Mouse (Mus musculus): ENCODE results near the gene Asb17.

Gene Asb17

DNA sequence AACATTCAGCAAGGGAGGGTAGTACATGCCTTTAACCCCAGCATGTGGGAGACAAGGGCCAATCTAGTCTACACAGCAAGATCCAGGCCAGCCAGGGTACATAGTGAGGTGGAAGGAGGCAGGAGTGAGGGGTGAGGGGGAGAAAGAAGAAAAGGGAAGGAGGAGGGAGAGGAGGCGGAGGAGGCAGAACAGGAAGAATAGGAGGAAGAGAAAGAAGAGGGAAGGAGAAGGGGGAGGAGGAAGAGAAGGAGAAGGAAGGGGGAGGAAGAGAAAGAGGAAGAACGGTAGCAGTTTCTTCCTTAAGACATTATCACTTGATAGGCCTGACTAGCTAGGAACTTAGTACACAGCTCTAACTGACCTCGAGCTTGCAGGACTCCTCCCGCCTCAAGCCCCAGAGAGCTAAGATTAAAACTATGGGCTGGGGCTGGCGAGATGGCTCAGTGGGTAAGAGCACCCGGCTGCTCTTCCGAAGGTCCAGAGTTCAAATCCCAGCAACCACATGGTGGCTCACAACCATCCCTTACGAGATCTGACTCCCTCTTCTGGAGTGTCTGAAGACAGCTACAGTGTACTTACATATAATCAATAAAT, 45.3 kb downstream of the Asb17 start:
- in situ Hi-C loops (cut with MboI, MseI) = no loop called here

DNA sequence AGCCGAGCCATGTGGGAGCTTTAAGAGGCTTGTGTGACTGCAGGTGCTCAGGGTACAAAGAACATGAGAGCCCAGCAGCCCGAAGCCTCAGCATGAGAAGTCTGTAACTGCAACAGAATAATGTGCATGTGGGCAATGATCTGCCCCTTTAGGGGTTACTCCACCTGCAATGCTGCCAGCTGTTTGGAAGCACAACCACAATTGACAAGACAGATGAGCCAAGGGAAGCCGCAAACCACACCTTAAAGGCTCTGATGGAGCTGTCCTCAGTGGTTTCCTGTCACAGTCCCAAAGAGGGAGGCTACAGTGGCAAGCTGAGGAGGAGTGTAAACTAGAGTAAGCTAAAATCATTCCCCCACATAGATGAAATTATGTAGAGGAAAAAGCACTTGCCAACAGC, 51.4 kb downstream of the Asb17 start:
- in situ Hi-C loops (cut with MboI, MseI) = no loop called here

- in situ Hi-C loops (cut with MboI, MseI) = no loop called here
Measured at GRCm38 (mm10) chr3:153897216-153897615, 53.2 kb downstream of the Asb17 start.

DNA sequence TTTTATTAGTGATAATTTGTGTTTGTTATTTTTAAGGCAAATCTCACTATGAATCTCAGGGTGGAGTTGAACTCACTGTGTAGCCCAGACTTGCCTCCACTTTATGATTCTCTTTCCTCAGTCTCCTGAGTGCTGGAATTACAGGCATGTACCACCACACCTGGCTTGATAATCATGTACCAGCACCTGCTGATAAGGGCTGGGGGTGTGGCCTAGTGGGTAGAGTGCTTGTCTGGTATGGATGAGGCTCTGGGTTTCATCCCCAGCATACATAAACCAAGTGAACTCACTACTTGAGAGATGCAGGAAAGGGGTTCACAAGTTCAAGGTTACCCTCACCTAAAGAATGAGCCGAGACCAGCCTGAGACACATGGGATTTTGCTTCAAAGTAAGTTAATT, 57.9 kb downstream of the Asb17 start:
- in situ Hi-C loops (cut with MboI, MseI) = no loop called here

GRCm38 (mm10) chr3:153902595-153902994, 58.6 kb downstream of the Asb17 start:
- in situ Hi-C loops (cut with MboI, MseI) = no loop called here

DNA sequence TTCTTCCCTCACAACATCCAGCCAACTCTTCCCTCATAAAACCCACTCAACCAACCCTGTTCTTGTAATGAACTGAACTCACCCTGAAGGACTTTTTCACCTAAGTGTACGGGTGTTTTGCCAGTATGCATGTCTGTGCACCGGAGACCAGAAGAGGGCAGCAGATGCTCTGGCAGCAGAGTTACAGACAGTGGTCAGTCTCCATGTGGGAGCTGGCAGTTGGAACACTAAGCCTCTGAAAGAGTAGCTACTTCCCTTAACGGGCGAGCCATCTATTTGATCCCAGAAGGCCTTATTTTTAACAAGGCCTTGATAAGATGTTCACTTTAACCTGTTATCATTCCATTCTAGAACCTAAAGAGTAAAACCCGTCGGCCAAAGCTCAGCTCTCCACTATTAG, 60.6 kb downstream of the Asb17 start:
- in situ Hi-C loops (cut with MboI, MseI) = no loop called here

All from T-helper 1 cell (primary cell).